Mouse (Mus musculus) bone marrow, adult 2 months (tissue): ENCODE measurements around the gene Rps18.

Experiments
- CTCF ChIP-seq: fragments of 200-500 bp; IDR thresholded peaks from 2 replicates; pipeline ENCODE4 v1.5.1; 2011; ENCODE audit warnings: low read length, control low read depth; ENCODE audit not compliant: control insufficient read depth, insufficient read depth
- POLR2A ChIP-seq: fragments of 200-500 bp; IDR thresholded peaks from 2 replicates; pipeline ENCODE4 v1.6.1; 2011; ENCODE audit warnings: low read depth, mild to moderate bottlenecking, control low read depth, low read length, borderline replicate concordance; ENCODE audit not compliant: control insufficient read depth

DNA sequence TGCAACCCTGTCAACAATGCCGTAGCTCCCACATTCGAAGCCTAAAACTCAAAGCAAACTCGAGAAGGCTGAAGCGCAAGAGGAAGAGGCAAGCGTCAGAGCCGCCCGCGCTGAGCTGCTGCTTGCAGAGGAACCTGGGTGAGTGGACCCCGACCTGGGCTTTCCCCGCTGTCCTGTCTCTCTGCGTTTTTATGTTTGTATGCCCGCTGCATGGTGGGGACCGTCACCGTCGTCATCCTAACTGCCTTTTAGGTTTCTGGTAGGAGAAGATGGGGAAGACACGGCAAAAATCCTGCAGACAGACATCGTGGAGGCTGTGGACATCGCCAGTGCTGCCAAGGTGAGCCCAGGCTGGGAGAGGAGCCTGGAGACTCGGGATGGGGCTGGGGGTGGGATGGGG is 14.4 kb downstream of the Rps18 start:
- TF ChIP-seq CTCF (no peak), POLR2A (no peak)
